Mouse (Mus musculus) hindbrain, postnatal 0 days (tissue): Measurements from ENCODE around the gene Traf3ip1. TPM values are rescaled to one million over a fixed set of nuclear protein-coding genes. Genes with fewer than 3 reads are reported as not detected.
"Not testable (repeated sequence)": the region's sequence is repeated elsewhere in the genome, so short reads cannot be mapped to it uniquely, and the experiment has no call there.

Experiments
- ATAC-seq: fragments of 200-750 bp; cut with Nextera tagmentation; 2 replicates; pipeline ENCODE4 v1.8.0; 2017; ENCODE audit warnings: mild to moderate bottlenecking, moderate TSS enrichment, moderate library complexity
- DNase-seq: peaks from one replicate; pipeline ENCODE4 v3.0.0-alpha.2; 2015; ENCODE audit warnings: low spot score
- H3K27ac ChIP-seq: fragments of 300-500 bp; sonication (generic); 2 replicates; pipeline ENCODE4 v1.5.1; 2014; ENCODE audit warnings: mild to moderate bottlenecking
- H3K27me3 ChIP-seq: fragments of 300-500 bp; sonication (generic); 2 replicates; pipeline ENCODE4 v1.6.1; 2014; ENCODE audit warnings: low read length, mixed read lengths; ENCODE audit not compliant: insufficient read depth
- H3K36me3 ChIP-seq: fragments of 300-500 bp; sonication (generic); 2 replicates; pipeline ENCODE4 v1.6.1; 2014; ENCODE audit warnings: low read length, mixed read lengths; ENCODE audit not compliant: insufficient read depth
- H3K4me1 ChIP-seq: fragments of 300-500 bp; sonication (generic); 2 replicates; pipeline ENCODE4 v1.6.1; 2014; ENCODE audit warnings: antibody characterized with exemption, low read length, mixed read lengths; ENCODE audit not compliant: insufficient read depth
- H3K4me2 ChIP-seq: fragments of 300-500 bp; sonication (generic); 2 replicates; pipeline ENCODE4 v1.6.1; 2014; ENCODE audit warnings: low read depth, mild to moderate bottlenecking, low read length, moderate library complexity, mixed read lengths
- H3K4me3 ChIP-seq: fragments of 300-500 bp; sonication (generic); 2 replicates; pipeline ENCODE4 v1.5.1; 2014; ENCODE audit warnings: low read length
- H3K9ac ChIP-seq: fragments of 300-500 bp; sonication (generic); replicated peaks from 2 replicates; pipeline ENCODE4 v1.6.1; 2014; ENCODE audit warnings: mild to moderate bottlenecking, low read length, moderate library complexity, mixed read lengths
- H3K9me3 ChIP-seq: fragments of 300-500 bp; sonication (generic); 2 replicates; pipeline ENCODE4 v1.6.1; 2016; ENCODE audit warnings: low read length, mixed read lengths
- CTCF ChIP-seq: IDR thresholded peaks from 2 replicates; pipeline ENCODE4 v1.5.1; 2016; ENCODE audit warnings: antibody characterized with exemption, control low read depth, low read depth
- WGBS: fragments of 180-500 bp; shearing (Covaris S2); extraction: QIAGEN DNeasy Blood & Tissue Kit; methylation state at CpG from one replicate; pipeline ENCODE4 v1.1.7; 2014; 5-methylcytosine and 5-hydroxymethylcytosine counted together
- polyA plus RNA-seq: library from polyadenylated mRNA; unstranded; fragments of >200 nt; fragmentation: Nextera tagmentation; extraction: Ambion mirVana; gene quantifications from 2 replicates; pipeline ENCODE4 v1.2.1, GENCODE M21; 2015
- total RNA-seq: library from RNA; depleted of rRNA; stranded (reverse); fragments of >200 nt; gene quantifications from 2 replicates; pipeline ENCODE4 v1.2.3, GENCODE M21; 2014

Traf3ip1 gene
- total and polyA plus RNA-seq, 2 experiments from 2014 or later: 7.4 to 11.7 TPM

DNA sequence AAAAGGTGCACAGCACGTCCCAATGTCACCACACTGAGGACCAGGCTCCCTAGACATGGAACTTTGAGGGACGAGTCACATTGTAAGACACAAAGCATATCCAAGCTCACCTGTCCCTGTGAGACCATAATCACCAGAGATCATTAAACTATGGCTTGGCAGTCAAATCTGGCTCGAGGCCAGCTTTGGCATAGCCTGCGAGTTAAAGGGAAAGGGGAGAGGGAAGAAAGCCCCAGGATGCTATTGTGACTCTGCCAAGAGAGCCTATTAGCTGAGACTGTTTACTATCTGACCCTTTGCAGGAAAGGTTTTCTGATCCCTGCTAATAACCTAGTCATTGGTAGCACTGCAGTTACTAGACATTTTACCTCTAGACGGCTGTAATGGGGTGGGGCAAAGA, 30.0 kb upstream of the Traf3ip1 start:
- Histone ChIP-seq H3K4me2 (no peak overlapping the region), H3K9ac (no peak overlapping the region), H3K27me3 (no peaks in the 10 kb centered on the region), H3K4me1 (no peaks in the 10 kb centered on the region), H3K27ac (no peak overlapping the region), H3K4me3 (no peak overlapping the region), H3K36me3 (no peaks in the 10 kb centered on the region), H3K9me3 (no peaks in the 10 kb centered on the region)
- TF ChIP-seq CTCF: no peak
- WGBS: 41% methylated on average over 5 of the region's 5 CpGs
- ATAC-seq: no peak
- no peak for DNase-seq

DNA sequence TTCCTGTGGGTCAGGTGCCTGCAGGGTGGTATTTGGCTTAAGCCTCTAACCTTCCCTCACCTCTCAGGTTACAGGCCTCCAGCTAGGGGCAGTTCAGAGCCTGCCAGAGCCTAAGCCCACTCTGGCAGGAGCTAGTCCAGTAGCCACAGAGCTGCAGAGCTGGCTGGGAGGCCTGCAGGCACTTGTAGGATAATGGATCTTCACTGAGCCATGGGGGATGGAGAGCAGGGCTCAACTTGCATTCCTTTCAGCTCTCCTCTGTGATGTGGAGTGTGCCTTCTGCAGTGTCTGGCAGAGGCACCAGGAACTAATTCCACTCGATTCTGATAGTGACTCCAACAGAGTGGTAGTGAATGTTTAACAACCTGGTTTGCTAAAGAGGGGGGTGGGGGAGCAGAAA, 29.2 kb upstream of the Traf3ip1 start:
- TF ChIP-seq CTCF: no peak
- Histone ChIP-seq H3K4me1 (no peaks in the 10 kb centered on the region), H3K9ac (no peak overlapping the region), H3K36me3 (no peaks in the 10 kb centered on the region), H3K27ac (no peak overlapping the region), H3K9me3 (no peaks in the 10 kb centered on the region), H3K4me2 (no peak overlapping the region), H3K4me3 (no peak overlapping the region), H3K27me3 (no peaks in the 10 kb centered on the region)
- ATAC-seq (no peak), DNase-seq (no peak)
- WGBS: 12% methylated on average over 1 of the region's 1 CpGs

DNA sequence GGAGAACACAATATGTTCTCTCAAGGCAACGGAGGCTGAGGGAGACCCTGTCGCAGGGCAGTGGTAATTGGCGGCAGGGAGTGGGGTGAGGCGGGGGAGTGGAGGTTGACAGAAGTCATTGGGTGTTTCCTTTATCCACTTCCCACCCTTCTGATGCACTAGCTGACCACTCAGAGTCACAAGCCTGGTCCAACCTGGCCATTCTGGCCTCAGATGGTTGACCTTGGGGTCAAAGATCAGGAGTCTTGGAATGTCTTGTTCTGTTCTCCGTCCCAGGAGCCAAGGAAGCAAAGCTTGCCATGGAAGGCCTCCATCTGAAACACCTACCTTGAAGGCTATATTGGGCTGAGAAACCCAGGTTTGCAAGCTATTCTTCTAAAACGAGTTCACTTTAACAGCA, 28.3 kb upstream of the Traf3ip1 start:
- H3K9ac ChIP-seq: no peak overlapping the region
- no peak for TF ChIP-seq CTCF
- H3K9me3 ChIP-seq: no peaks in the 10 kb centered on the region
- WGBS: 95% methylated on average over 6 of the region's 6 CpGs
- ATAC-seq (no peak), DNase-seq (no peak)
- H3K4me1 ChIP-seq: no peaks in the 10 kb centered on the region
- H3K4me3 ChIP-seq: no peak overlapping the region
- H3K36me3 ChIP-seq: no peaks in the 10 kb centered on the region
- no peak overlapping the region for H3K4me2 ChIP-seq
- no peak overlapping the region for H3K27ac ChIP-seq
- H3K27me3 ChIP-seq: no peaks in the 10 kb centered on the region

DNA sequence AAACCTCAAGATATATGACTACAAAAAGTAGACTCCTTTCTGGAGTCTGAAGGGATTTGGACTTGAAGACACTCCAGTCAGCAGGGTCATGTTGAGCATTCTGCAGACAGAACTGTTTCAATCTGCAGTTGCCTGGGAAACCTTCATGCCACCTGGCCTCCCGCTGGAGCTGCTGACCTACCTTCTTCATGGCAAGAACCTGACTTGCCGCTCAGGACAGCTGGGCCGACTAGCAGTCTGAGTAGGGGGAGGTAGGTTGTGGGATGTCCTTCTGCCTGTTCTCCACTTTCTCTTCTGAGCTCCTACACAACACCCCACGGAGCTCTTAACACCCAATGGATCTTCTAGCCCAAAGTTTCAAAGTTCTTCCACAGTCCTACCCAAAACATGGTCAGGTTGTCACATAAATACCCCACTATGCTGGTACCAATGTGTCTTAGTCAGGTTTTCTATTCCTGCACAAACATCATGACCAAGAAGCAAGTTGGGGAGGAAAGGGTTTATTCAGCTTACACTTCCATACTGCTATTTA, 24.5 kb upstream of the Traf3ip1 start:
- H3K4me2 ChIP-seq: no peak overlapping the region
- no peak overlapping the region for H3K27ac ChIP-seq
- H3K9ac ChIP-seq: no peak overlapping the region
- no peaks in the 10 kb centered on the region for H3K36me3 ChIP-seq
- TF ChIP-seq CTCF: no peak
- no peaks in the 10 kb centered on the region for H3K27me3 ChIP-seq
- no peaks in the 10 kb centered on the region for H3K4me1 ChIP-seq
- no peak overlapping the region for H3K4me3 ChIP-seq
- no peaks in the 10 kb centered on the region for H3K9me3 ChIP-seq
- 78% methylated on average over 4 of the region's 4 CpGs for WGBS
- DNase-seq: no peak
- no peak for ATAC-seq

DNA sequence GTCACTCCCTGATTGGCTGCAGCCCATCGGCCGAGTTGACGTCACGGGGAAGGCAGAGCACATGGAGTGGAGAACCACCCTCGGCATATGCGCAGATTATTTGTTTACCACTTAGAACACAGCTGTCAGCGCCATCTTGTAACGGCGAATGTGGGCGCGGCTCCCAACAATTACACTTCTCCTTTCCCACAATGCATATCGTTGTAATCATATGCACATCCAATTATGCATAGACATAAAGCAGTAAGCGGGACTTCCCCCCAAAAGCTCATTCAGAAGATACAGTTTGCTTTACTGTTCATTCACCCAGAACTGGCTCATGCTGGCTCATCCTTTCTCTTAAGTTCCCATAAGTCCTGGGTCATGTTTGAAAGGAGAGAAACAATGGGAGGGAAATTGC, 16.3 kb upstream of the Traf3ip1 start:
- not testable (repeated sequence) for H3K4me1 ChIP-seq, H3K27ac ChIP-seq, H3K27me3 ChIP-seq, DNase-seq, H3K9ac ChIP-seq, H3K4me3 ChIP-seq, H3K36me3 ChIP-seq, H3K4me2 ChIP-seq, H3K9me3 ChIP-seq, ATAC-seq
- 93% methylated on average over 9 of the region's 13 CpGs for WGBS

DNA sequence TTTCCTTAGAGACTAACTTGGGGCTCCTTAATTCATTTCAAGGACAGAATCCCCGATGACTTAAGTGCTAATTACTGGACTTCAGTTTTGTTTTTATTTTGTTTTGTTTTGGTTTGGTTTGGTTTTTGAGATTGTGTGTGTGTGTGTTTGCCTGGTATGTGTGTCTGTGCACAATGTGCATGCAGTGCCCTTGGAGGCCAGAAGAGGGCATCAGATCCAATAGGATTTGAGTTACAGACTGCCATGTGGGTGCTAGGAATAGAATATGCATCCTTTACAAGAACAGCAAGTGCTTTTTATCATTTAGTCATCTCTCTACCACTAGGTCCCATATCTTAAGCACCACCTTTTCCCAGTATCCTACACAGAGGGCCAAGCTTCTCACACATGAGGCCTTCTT, 15.5 kb upstream of the Traf3ip1 start:
- peak; percentile 27; the same call in 1 of the 2 replicates for TF ChIP-seq CTCF
- Histone ChIP-seq H3K27me3 (no peaks in the 10 kb centered on the region), H3K9ac (no peak overlapping the region), H3K4me2 (no peak overlapping the region), H3K4me3 (no peak overlapping the region), H3K9me3 (no peaks in the 10 kb centered on the region), H3K36me3 (no peaks in the 10 kb centered on the region), H3K27ac (no peak overlapping the region), H3K4me1 (no peaks in the 10 kb centered on the region)
- DNase-seq: no peak
- ATAC-seq: no peak
- 97% methylated on average over 1 of the region's 1 CpGs for WGBS

DNA sequence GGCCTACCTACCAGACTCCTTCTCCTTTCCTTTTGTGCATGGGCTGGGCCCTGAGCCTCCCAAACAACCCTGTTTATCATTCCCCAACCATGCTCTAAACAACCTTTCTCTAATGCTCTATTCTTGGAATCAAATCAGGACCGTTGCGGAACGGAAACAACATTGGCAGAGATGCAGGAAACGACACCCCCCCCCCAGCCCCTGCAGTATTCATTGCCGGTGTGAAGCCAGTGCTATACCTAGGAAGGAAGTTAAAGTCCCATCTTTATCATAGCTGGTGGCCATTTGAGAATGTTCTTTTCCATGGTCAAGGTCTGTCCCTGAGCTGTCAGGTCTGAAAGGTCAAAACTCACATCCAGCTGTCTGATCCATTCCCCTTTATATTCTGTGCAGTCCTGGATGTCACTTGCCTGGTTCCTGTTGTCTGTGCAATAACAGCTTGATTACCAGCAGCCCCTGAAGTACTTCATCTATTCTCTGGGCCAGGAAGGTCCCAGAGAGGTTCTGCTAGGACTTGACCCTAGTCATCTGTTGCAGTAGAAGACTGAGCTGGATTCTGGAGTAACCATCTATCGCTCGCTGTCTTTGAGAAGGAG, 11.7 kb upstream of the Traf3ip1 start:
- Histone ChIP-seq H3K9me3 (no peaks in the 10 kb centered on the region), H3K4me3 (no peak overlapping the region), H3K4me2 (no peak overlapping the region), H3K9ac (no peak overlapping the region), H3K36me3 (no peaks in the 10 kb centered on the region), H3K27ac (no peak overlapping the region), H3K27me3 (no peaks in the 10 kb centered on the region), H3K4me1 (no peaks in the 10 kb centered on the region)
- 70% methylated on average over 7 of the region's 7 CpGs for WGBS
- DNase-seq (no peak), ATAC-seq (no peak)
- TF ChIP-seq CTCF: no peak
